Mouse (Mus musculus) midbrain, postnatal 0 days (tissue): ENCODE data around the gene Stxbp5l. TPM values are rescaled to one million over a fixed set of nuclear protein-coding genes. Genes with fewer than 3 reads are reported as not detected.

ENCODE experiments used
- ATAC-seq: fragments of 200-750 bp; cut with Nextera tagmentation; 2 replicates; pipeline ENCODE4 v1.8.0; 2017; ENCODE audit warnings: moderate number of reproducible peaks, mild to moderate bottlenecking, moderate TSS enrichment, moderate library complexity; ENCODE audit not compliant: low FRiP score
- DNase-seq: peaks from one replicate; pipeline ENCODE4 v3.0.0-alpha.2; 2015; ENCODE audit warnings: low spot score
- H3K27ac ChIP-seq: fragments of 300-500 bp; sonication (generic); 2 replicates; pipeline ENCODE4 v1.5.1; 2014; ENCODE audit warnings: low read depth, mild to moderate bottlenecking, low read length, mixed read lengths
- H3K27me3 ChIP-seq: fragments of 300-500 bp; sonication (generic); 2 replicates; pipeline ENCODE4 v1.6.1; 2014; ENCODE audit warnings: low read length, control low read depth, mixed read lengths; ENCODE audit not compliant: insufficient read depth
- H3K36me3 ChIP-seq: fragments of 300-500 bp; sonication (generic); 2 replicates; pipeline ENCODE4 v1.6.1; 2014; ENCODE audit warnings: low read length, control low read depth, mixed read lengths; ENCODE audit not compliant: insufficient read depth
- H3K4me1 ChIP-seq: fragments of 300-500 bp; sonication (generic); 2 replicates; pipeline ENCODE4 v1.6.1; 2014; ENCODE audit warnings: mild to moderate bottlenecking, control low read depth, antibody characterized with exemption, low read length, mixed read lengths; ENCODE audit not compliant: insufficient read depth
- H3K4me2 ChIP-seq: fragments of 300-500 bp; sonication (generic); 2 replicates; pipeline ENCODE4 v1.6.1; 2014; ENCODE audit warnings: low read depth, mild to moderate bottlenecking, low read length, mixed read lengths; ENCODE audit not compliant: poor library complexity, severe bottlenecking
- H3K4me3 ChIP-seq: fragments of 300-500 bp; sonication (generic); 2 replicates; pipeline ENCODE4 v1.5.1; 2014; ENCODE audit warnings: low read depth, mild to moderate bottlenecking, low read length, moderate library complexity
- H3K9ac ChIP-seq: fragments of 300-500 bp; sonication (generic); replicated peaks from 2 replicates; pipeline ENCODE4 v1.6.1; 2014; ENCODE audit warnings: mild to moderate bottlenecking, low read length, moderate library complexity, mixed read lengths; ENCODE audit not compliant: poor library complexity, severe bottlenecking
- H3K9me3 ChIP-seq: fragments of 300-500 bp; sonication (generic); 2 replicates; pipeline ENCODE4 v1.6.1; 2016; ENCODE audit warnings: low read length, control low read depth
- CTCF ChIP-seq: IDR thresholded peaks from 2 replicates; pipeline ENCODE4 v1.5.1; 2016; ENCODE audit warnings: antibody characterized with exemption, mild to moderate bottlenecking
- WGBS: fragments of 180-500 bp; shearing (Covaris S2); extraction: QIAGEN DNeasy Blood & Tissue Kit; methylation state at CpG from one replicate; pipeline ENCODE4 v1.1.7; 2014; 5-methylcytosine and 5-hydroxymethylcytosine counted together
- polyA plus RNA-seq: library from polyadenylated mRNA; unstranded; fragments of >200 nt; fragmentation: Nextera tagmentation; extraction: Ambion mirVana; gene quantifications from 2 replicates; pipeline ENCODE4 v1.2.1, GENCODE M21; 2015
- total RNA-seq: library from RNA; depleted of rRNA; stranded (reverse); fragments of >200 nt; gene quantifications from 2 replicates; pipeline ENCODE4 v1.2.3, GENCODE M21; 2014; rRNA removed

Stxbp5l gene
- total and polyA plus RNA-seq, 2 experiments from 2014 or later, result 13.5 to 18.7 TPM

DNA sequence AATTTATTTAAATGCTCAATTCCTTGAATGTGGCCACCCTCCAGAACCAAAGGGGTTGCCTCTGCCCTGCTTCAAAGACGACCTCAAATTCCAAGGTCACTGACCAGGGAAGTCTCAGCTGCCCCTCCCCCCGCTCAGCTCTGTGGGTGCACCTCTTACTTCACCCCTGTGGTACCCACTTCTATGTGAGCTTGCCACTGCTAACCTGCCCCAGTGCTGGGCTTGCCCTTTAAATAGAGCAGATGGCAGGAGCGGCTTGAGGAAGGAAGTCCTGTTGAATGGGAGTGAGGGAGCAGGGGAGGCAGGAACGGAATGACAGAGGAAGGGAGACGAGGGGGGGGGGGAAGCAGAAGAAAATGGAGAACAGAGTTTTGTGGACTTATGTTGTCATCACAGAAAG lies 276.0 kb downstream of the Stxbp5l start:
- Histone ChIP-seq H3K4me1 (no peaks in the 10 kb centered on the region), H3K27me3 (no peaks in the 10 kb centered on the region), H3K9me3 (no peaks in the 10 kb centered on the region), H3K9ac (no peak overlapping the region), H3K4me3 (no peak overlapping the region), H3K36me3 (no peaks in the 10 kb centered on the region), H3K4me2 (no peak overlapping the region), H3K27ac (no peak overlapping the region)
- ATAC-seq (no peak), DNase-seq (no peak)
- no peak for TF ChIP-seq CTCF
- 34% methylated on average over 5 of the region's 5 CpGs for WGBS

DNA sequence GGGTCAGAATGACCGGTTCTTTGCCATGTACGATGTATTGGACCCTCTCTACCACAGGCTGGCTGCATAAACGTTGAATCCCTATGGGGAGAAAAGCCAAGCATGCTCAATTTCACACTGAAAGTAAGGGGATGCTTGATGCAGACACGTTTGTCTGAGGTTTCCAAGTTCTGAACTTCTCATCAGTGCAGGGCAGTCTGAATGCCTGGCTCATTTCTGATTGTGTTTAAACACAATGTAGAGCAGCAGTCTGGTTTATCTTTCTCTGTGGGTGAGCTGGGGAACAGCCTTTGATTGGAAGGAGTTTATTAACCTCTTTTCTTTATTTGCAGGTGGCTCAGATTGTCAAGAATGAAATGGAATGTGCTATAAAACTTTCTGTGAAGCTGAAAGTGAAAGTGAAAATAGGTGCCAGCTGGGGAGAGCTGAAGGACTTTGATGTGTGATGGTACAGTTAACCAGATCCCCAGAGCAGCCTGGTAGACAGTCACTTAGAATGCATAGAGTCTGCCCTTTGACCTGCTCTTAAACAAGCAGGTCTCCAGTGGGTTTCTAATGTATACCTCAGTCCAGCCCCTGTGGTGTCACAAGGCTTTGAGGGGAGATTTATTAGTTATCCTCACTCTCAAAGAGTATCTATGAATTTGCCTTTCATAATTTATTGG lies 290.5 kb downstream of the Stxbp5l start:
- Histone ChIP-seq H3K4me3 (no peak overlapping the region), H3K27ac (no peak overlapping the region), H3K9me3 (no peaks in the 10 kb centered on the region), H3K4me1 (no peaks in the 10 kb centered on the region), H3K27me3 (no peaks in the 10 kb centered on the region), H3K9ac (no peak overlapping the region), H3K36me3 (no peaks in the 10 kb centered on the region), H3K4me2 (no peak overlapping the region)
- ATAC-seq, result no peak
- WGBS, result 73% methylated on average over 4 of the region's 4 CpGs
- TF ChIP-seq CTCF, result no peak
- no peak for DNase-seq

DNA sequence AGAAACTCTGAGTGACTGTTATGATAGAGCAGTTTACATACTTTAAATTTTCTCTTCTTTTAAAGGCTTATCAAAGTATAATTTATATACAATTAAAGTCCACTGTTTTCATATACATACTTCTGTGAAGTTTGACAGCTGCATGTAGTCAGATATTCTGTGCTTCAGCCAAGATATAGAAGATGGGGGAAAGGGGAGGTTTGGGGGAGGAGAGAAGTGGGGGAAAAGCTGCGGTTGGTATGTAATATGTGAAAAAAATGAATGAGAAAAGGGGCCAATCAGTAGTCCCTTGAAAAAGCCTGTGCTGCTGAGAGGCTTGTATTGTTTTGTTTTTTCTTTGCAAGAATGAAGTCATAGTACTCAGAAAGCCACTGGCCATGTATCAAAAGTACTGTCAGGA lies 295.1 kb downstream of the Stxbp5l start:
- 84% methylated on average over 1 of the region's 1 CpGs for WGBS
- no peak for TF ChIP-seq CTCF
- no peaks in the 10 kb centered on the region for H3K9me3 ChIP-seq
- no peak overlapping the region for H3K9ac ChIP-seq
- DNase-seq (no peak), ATAC-seq (no peak)
- no peaks in the 10 kb centered on the region; the same call in 1 of the 2 replicates for H3K36me3 ChIP-seq
- no peak overlapping the region for H3K4me3 ChIP-seq
- no peak overlapping the region for H3K27ac ChIP-seq
- H3K4me1 ChIP-seq, result no peaks in the 10 kb centered on the region
- no peak overlapping the region for H3K4me2 ChIP-seq
- no peaks in the 10 kb centered on the region for H3K27me3 ChIP-seq

DNA sequence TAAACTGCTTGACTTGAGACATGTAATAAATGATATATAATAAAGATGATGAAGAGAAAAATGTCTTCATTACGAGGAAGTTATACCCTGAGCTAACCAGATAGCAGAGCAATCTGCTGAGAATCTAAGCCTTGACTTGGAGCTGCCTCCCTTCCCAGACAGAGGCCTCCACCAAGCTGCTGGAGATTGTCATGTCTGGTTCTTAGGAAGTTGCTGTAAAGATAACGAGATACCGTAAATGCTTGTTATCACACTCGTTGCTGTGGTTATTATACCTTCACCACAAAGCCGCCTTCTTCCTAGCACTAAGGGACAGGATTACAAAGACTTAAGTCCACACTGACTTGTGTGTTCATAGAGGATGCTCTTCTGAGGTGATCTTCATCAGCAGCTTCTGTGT lies 312.4 kb downstream of the Stxbp5l start:
- no peak for DNase-seq
- H3K36me3 ChIP-seq, result no peaks in the 10 kb centered on the region
- no peak for TF ChIP-seq CTCF

More for the DNA sequence above, 312.4 kb downstream of the Stxbp5l start:
- H3K9me3 ChIP-seq, result no peaks in the 10 kb centered on the region
- H3K4me1 ChIP-seq, result no peaks in the 10 kb centered on the region
- no peaks in the 10 kb centered on the region for H3K27me3 ChIP-seq
- H3K27ac ChIP-seq, result no peak overlapping the region
- ATAC-seq, result no peak
- H3K4me2 ChIP-seq, result no peak overlapping the region
- no peak overlapping the region for H3K9ac ChIP-seq
- no peak overlapping the region for H3K4me3 ChIP-seq
- WGBS, result 91% methylated on average over 5 of the region's 5 CpGs

Other genes starting within 250 kb of the Stxbp5l start
- gene Gtf2e1, start 154.8 kb upstream of the Stxbp5l start, total RNA-seq, result 23.2 and 24.1 TPM in 2 replicates
- 20.3 and 20.7 TPM in 2 replicates for gene Gtf2e1, start 154.8 kb upstream of the Stxbp5l start, polyA plus RNA-seq
- gene Rabl3, start 154.9 kb upstream of the Stxbp5l start, total RNA-seq, result 5.9 and 9.0 TPM in 2 replicates
- 11.6 and 13.8 TPM in 2 replicates for gene Rabl3, start 154.9 kb upstream of the Stxbp5l start, polyA plus RNA-seq
- 0.27 TPM in 1 of 2 replicates, not detected in the other for gene Hgd, start 195.2 kb upstream of the Stxbp5l start, total RNA-seq
- gene Hgd, start 195.2 kb upstream of the Stxbp5l start, polyA plus RNA-seq, result 0.32 and 0.43 TPM in 2 replicates